Mouse (Mus musculus) heart, postnatal 0 days (tissue): Measurements from ENCODE around the gene Tmem87b.

Experiments used
- CTCF ChIP-seq: IDR thresholded peaks from 2 replicates; pipeline ENCODE4 v1.5.1; 2016; ENCODE audit warnings: antibody characterized with exemption, control low read depth, low read depth
- EP300 ChIP-seq: IDR thresholded peaks from 2 replicates; pipeline ENCODE4 v1.6.1; 2016; ENCODE audit warnings: antibody characterized with exemption, low read depth

DNA sequence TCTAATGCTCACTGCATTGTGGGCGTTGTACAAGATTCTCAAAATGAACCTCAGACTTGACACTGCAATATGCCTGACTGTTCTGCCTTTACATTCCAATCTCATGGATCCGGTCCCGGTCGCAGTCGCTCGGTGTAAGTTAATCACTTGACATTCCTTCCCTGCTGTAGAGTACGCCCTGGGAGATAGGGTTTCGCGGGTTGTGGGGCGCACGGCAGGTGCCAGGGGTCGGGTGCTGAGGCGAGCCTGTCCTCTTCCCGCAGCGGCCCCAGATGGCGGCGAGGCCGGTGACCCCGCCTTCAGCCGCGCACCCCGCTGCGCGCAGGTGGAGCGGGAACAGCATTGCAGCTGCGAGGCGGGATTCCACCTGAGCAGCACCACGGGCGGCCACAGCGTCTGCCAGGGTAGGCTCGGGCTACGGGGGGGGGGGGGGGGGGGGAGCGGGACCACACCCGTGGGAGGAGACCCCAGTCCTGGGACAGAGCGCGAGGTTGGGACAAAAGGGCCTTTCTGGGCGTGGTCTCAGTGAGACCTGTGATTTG lies 74.3 kb downstream of the Tmem87b start:
- no peak for TF ChIP-seq EP300
- TF ChIP-seq CTCF: no peak
